Mouse (Mus musculus) kidney, postnatal 25 days (tissue): ENCODE data around the gene Ptpa.
"Not testable (repeated sequence)": the region's sequence is repeated elsewhere in the genome, so short reads cannot be mapped to it uniquely, and the experiment has no call there.

Experiments
- DNase-seq, 2 experiments: peaks; one replicate each; pipeline ENCODE4 v3.0.0; 2021; ENCODE audit warnings: mixed read lengths in 2 of 2

Ptpa gene

GRCm38 (mm10) chr2:30402843-30403242 is 13.0 kb upstream of the Ptpa start:
- no peak for DNase-seq

DNA sequence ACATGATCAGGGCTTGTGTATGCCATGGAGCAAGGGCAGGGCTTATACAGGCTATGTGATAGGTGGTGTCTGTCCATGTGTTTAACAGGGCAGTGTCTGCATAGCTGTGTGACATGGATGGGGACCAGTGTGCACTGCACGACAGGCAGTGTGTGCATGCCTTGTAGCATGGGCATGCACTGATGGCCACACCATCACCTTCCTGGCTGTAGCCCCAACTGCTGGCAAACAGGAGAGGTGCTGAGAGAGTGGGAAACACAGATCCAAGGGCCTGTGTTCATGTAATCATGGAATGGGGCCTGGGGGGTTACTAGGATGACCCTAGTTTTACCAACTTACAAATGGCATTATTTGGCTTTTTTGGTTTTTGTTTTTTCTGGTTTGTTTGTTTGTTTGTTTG is 12.0 kb upstream of the Ptpa start:
- DNase-seq: no peak

- no peak for DNase-seq
Measured at GRCm38 (mm10) chr2:30407221-30407620, 8.6 kb upstream of the Ptpa start.

GRCm38 (mm10) chr2:30407778-30408177 is 8.1 kb upstream of the Ptpa start:
- DNase-seq: no peak

GRCm38 (mm10) chr2:30408452-30409100 is 7.3 kb upstream of the Ptpa start:
- peak in 1 of 2 experiments; percentile 41 for DNase-seq

DNA sequence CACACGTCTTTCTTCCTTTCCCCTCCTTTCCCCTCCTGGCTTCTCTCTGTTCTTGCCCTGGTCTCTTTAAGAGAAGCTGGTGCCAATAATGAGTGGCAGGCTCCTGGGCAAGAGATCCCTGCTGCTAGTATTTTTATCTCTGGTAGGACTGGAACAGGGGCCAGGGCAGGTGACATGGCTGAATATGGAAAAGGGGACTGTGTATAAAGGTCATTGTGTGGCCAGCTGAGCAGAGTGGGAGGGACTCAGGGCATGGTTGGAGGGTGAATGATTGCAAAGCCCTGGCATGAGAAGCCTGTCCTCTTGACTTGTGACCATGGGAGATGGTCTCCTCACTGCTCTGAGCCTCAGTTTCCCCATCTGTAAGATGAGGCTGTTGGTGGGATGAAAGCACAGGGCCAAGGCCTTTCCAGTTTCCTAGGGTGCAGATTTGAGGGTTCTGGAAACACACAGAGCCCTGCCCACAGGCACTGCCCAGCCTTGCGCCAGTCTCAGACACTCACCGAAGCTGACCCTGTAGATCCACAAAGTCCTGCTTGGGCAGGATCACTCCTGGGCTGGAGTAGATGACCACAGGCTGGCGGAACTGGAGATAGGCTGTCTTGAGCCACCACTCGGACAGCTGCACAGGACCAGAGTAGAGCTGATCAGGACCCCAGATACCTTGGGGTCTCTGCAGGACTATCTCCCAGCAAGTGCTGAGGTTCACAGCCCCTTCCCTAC is 6.2 kb upstream of the Ptpa start:
- DNase-seq: peak; percentile 66 to 89

GRCm38 (mm10) chr2:30413038-30413973 is 2.5 kb upstream of the Ptpa start:
- peak in 1 of 2 experiments; percentile 56 for DNase-seq

- DNase-seq: peak in 1 of 2 experiments; percentile 40
Measured at GRCm38 (mm10) chr2:30414101-30414500, 1.7 kb upstream of the Ptpa start.

DNA sequence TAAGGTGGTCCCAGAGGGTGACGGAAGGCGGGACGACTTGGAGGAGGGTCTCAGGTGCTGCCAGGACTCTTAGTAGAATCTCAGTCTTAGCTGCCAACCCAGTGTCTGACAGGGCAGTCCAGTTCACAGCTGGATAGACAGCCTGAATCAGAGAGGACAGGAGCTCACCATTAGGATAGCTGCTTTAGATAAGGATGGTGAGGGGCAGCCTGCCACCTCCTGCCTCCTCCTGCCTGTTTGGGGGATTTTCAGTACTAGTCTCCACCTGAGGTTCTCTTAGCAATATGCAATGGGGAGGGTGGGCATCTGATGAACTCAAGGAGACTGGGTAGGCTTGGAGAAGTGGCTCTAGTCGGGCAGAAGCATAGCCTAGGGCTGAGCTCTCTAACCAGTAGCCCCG is 1.2 kb upstream of the Ptpa start:
- no peak for DNase-seq

GRCm38 (mm10) chr2:30415157-30415935 is 493 bp upstream of the Ptpa start, which contains the start of gene Crat:
TSS of gene Crat (minus strand) at chr2:30415813.
- DNase-seq: peak; percentile 96 to 99

- DNase-seq: no peak
Measured at GRCm38 (mm10) chr2:30416649-30416965, 768 bp downstream of the Ptpa start.

DNA sequence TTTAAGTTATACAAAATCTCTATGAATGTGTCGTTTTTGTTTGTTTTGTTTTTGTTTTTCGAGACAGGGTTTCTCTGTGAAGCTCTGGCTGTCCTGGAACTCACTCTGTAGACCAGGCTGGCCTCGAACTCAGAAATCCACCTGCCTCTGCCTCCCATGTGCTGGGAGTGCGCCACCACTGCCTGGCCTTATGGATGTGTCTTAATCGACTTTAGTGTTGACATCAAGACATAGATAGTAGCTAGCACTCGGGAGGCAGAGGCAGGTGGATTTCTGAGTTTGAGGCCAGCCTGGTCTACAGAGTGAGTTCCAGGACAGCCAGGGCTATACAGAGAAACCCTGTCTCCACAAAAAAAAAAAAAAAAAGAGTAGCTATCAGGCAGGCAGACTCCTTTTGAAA is 1.3 kb downstream of the Ptpa start:
- not testable (repeated sequence) for DNase-seq

- no peak for DNase-seq
Measured at GRCm38 (mm10) chr2:30417595-30418165, 1.8 kb downstream of the Ptpa start.

- DNase-seq: no peak
Measured at GRCm38 (mm10) chr2:30418259-30418658, 2.4 kb downstream of the Ptpa start.

- no peak for DNase-seq
Measured at GRCm38 (mm10) chr2:30419112-30419511, 3.3 kb downstream of the Ptpa start.

DNA sequence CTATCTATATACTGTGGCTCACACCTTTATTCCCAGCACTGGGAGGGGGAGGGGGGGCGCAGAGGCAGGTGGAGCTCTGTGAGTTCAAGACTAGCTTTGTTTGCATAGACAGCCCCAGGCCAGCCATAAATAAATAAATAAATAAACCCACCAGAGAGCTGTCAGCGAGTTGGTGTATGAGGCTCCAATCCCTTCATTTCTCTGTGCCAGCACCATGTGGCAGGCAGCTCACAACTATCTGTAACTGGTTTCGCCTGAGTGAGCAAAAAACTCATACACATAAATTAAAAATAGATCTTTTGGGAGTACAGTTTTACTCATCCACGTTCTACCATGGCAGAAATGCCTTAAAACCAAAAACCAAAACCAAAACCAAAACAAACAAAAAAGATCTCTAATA is 5.6 kb downstream of the Ptpa start:
- DNase-seq: no peak

GRCm38 (mm10) chr2:30429156-30429555 is 13.3 kb downstream of the Ptpa start:
- peak in 1 of 2 experiments; percentile 60 for DNase-seq

DNA sequence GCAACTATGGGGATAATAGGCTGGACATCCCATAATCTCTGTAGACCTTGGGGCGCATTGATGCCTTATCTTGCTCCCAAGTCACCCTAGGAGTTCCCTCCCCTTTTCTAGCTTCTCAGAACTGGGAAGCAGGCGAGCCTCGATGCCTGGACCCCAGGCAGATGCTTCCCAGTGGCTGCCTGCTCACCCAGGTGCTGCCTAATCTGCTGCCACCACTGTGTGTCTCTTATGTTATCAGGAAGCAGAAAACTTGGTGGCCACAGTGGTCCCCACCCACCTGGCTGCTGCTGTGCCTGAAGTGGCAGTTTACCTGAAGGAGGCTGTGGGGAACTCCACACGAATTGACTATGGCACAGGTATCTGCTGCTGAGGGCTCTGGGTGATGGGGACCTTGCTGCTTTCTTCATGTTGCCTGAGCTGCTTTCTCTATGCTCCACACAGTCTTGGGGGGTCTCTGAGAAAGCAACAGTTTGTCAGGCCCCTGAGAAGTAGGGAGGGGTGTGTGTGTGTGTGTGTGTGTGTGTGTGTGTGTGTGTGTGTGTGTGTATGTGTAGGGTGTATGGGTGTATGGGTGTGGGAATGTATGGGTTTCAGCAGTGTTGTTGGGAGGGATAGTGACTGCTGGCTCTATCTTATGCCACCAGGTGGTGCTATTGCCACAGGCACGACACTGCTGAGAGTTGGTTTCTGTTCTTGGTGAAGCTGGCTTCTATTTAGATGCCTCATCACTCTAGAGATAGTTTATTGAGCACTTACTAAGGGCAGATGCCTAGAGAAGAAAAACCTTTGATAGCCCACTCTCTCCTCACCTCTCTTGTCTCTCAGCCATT is 19.7 kb downstream of the Ptpa start:
- peak; percentile 70 to 81 for DNase-seq

DNA sequence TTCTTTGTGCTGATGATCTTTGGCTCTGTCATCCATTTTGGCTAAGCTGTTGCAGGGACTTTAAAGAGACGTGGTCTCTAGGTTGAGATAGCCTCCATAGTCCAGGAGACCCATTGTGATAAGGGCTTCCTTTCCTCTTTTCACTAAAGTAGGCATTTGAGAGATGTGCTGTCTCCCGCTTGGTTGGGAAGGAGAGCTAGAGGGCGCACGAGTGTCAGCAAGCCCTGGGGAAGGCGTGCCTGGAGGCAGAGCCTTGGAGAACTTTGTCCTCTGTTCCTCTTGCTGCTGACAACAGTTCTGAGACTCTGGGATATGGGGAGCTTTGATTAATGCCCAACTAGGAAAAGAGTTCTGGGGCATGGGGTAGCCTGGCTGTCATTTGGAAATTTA is 20.3 kb downstream of the Ptpa start:
- peak; percentile 85 to 89 for DNase-seq

GRCm38 (mm10) chr2:30436809-30437208 is 21.0 kb downstream of the Ptpa start:
- no peak for DNase-seq

- DNase-seq: no peak
Measured at GRCm38 (mm10) chr2:30437791-30438190, 22.0 kb downstream of the Ptpa start.
